Mouse (Mus musculus) embryonic facial prominence, embryonic 13.5 days (tissue): Measurements from ENCODE around the gene Grin3b. TPM values are rescaled to one million over a fixed set of nuclear protein-coding genes. Genes with fewer than 3 reads are reported as not detected.

Source experiments
- ATAC-seq: fragments of 200-750 bp; cut with Nextera tagmentation; 2 replicates; pipeline ENCODE4 v1.8.0; 2017; ENCODE audit warnings: low read depth; ENCODE audit not compliant: insufficient number of reproducible peaks, insufficient read depth, low FRiP score, low TSS enrichment
- H3K27ac ChIP-seq: fragments of 300-500 bp; sonication (generic); 2 replicates; pipeline ENCODE4 v1.5.1; 2015; ENCODE audit warnings: moderate library complexity, mild to moderate bottlenecking, inconsistent platforms
- H3K27me3 ChIP-seq: fragments of 300-500 bp; sonication (generic); 2 replicates; pipeline ENCODE4 v1.6.1; 2015; ENCODE audit warnings: mild to moderate bottlenecking, inconsistent platforms
- H3K36me3 ChIP-seq: fragments of 300-500 bp; sonication (generic); 2 replicates; pipeline ENCODE4 v1.6.1; 2015; ENCODE audit warnings: mild to moderate bottlenecking, inconsistent platforms
- H3K4me1 ChIP-seq: fragments of 300-500 bp; sonication (generic); 2 replicates; pipeline ENCODE4 v1.6.1; 2015; ENCODE audit warnings: inconsistent platforms
- H3K4me2 ChIP-seq: fragments of 300-500 bp; sonication (generic); 2 replicates; pipeline ENCODE4 v1.6.1; 2015; ENCODE audit warnings: moderate library complexity, mild to moderate bottlenecking, inconsistent platforms
- H3K4me3 ChIP-seq: fragments of 300-500 bp; sonication (generic); 2 replicates; pipeline ENCODE4 v1.5.1; 2015; ENCODE audit warnings: mild to moderate bottlenecking, inconsistent platforms
- H3K9ac ChIP-seq: fragments of 300-500 bp; sonication (generic); 2 replicates; pipeline ENCODE4 v1.6.1; 2015; ENCODE audit warnings: mild to moderate bottlenecking, inconsistent platforms
- H3K9me3 ChIP-seq: fragments of 300-500 bp; sonication (generic); 2 replicates; pipeline ENCODE4 v1.6.1; 2016; ENCODE audit warnings: inconsistent platforms
- WGBS: fragments of 180-500 bp; shearing (Covaris S2); methylation state at CpG from one replicate; pipeline ENCODE4 v1.1.7; 2015; ENCODE audit warnings: mixed read lengths; 5-methylcytosine and 5-hydroxymethylcytosine counted together
- polyA plus RNA-seq: library from polyadenylated mRNA; unstranded; fragments of >200 nt; fragmentation: Nextera tagmentation; extraction: Ambion mirVana; gene quantifications from 2 replicates; pipeline ENCODE4 v1.2.1, GENCODE M21; 2015

Gene Grin3b
- polyA plus RNA-seq, 1 experiment from 2014 or later = 0.83 TPM

DNA sequence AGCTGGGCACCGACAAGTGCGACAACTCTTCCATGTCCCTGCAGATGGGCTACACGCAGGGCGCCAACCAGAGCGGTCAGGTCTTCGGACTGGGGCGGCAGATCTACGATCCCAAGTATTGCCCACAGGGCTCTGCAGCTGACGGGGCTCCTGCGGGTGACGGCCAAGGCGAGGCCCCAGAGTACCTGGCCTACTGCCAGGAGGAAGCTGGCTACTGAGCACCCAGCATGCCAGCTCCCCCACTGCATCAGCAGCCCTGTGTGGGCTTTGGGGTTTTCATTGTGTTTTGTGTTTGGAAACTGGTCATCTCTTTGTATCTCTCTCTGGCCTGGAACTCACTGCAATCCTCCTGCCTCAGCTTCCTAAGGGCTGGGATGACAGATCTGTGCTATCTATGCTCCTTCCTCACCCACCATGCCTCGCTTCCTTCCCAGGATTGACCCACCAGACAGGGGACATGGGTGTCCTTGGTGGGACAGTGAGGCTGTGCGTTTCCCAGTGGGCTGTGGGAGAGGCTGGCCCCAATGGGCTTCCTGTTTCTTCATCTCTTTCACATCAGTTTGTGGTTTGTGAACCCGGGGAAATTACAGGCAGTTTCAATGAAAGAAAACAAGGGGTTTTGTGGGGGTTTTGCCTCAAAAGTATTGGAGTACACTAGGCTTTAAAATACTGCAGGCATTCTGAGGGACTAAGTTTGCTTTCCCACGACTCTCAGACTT lies 24.0 kb downstream of the Grin3b start:
- ATAC-seq = no peak

DNA sequence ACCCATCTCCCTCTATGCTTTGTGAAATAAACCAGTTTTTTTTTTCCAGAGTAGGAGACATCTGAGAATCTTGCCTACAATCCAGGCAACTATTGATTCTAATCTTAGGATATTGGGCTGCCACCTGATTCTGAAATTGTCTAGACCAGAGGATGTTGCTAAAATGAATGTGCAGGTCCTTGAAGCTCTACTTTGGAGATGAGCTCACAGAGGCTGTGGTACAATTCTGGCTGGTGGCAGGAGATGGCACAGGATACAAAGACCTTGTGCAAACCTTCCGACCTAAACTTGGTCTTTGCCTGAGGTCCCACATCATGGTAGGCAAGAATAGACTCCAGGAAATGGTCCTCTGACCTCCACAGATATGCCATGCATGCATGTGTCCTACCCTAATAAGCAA lies 25.1 kb downstream of the Grin3b start:
- H3K4me2 ChIP-seq = 0 out of 2 replicates have a peak overlapping the region, but pooled peaks have one; percentile 82
- 0 out of 2 replicates have a peak overlapping the region, but pooled peaks have one; percentile 5 for H3K27ac ChIP-seq
- peaks cover 21% of the 10 kb centered on the region for H3K4me1 ChIP-seq
- H3K27me3 ChIP-seq = peaks cover 18% of the 10 kb centered on the region
- peaks cover 7% of the 10 kb centered on the region; the same call in 1 of the 2 replicates for H3K9me3 ChIP-seq
- no peak for ATAC-seq
- H3K4me3 ChIP-seq = peak overlapping the region; percentile 51; the same call in 1 of the 2 replicates
- H3K9ac ChIP-seq = no peak overlapping the region
- H3K36me3 ChIP-seq = peaks cover 47% of the 10 kb centered on the region
- whole genome bisulfite sequencing = 82% methylated on average over 1 of the region's 1 CpGs

More for the DNA sequence above, 24.0 kb downstream of the Grin3b start:
- Histone ChIP-seq H3K4me2 (no peak overlapping the region), H3K9ac (no peak overlapping the region), H3K4me3 (no peak overlapping the region), H3K4me1 (peaks cover 28% of the 10 kb centered on the region), H3K27ac (peak overlapping the region; percentile 12; the same call in 1 of the 2 replicates), H3K27me3 (peaks cover 18% of the 10 kb centered on the region), H3K36me3 (peaks cover 47% of the 10 kb centered on the region), H3K9me3 (peaks cover 7% of the 10 kb centered on the region; the same call in 1 of the 2 replicates)
- 86% methylated on average over 16 of the region's 16 CpGs for WGBS

DNA sequence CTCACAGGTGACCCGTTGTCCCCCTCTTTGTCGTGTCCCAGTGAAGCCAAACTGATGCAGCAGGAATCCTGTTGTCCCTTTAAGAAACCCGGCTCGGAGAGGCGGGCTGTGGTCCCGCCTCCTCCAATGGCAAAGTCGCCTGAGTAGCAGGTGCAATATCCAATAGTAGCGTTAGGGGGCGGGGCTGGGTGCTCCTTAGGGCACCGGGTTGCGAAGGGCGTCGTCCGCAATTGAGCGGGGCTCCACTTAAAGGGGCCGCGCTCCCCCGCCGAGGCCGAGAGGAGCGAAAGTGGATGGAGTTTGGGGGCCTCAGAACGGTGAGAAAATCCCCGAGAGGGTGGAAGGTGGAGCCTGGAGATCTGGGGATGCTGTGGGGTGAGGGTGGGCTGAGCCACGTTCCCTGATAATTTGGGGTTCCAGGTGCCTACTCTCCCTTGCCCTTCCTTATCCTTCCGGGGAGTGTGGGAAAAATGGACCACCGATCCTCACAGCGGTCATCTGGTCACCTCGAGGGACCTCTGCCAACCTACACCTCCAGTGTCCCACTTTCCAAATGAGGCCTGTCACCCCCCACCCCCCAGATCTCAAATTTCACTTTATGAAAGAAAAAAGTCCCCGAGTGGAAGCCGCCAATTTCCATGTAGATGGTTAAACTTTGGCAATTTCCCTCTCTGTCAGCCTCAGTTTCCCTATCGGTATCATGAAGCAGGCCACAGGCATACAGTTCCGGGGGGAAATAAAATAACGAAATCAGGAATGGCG lies 25.9 kb downstream of the Grin3b start, which contains the start of gene Abca7:
Abca7 (plus strand) TSS at position 223 of the 762 bp plus-strand sequence.
- H3K9me3 ChIP-seq = peaks cover 3% of the 10 kb centered on the region; the same call in 1 of the 2 replicates
- H3K36me3 ChIP-seq = peaks cover 39% of the 10 kb centered on the region
- ATAC-seq = peak; percentile 68; the same call in 1 of the 2 replicates
- peak within 1 kb of the TSS; percentile 82 for H3K4me2 ChIP-seq
- peak within 1 kb of the TSS; percentile 64 for H3K9ac ChIP-seq
- H3K4me3 ChIP-seq = peak within 1 kb of the TSS; percentile 51
- H3K27ac ChIP-seq = peak within 1 kb of the TSS; percentile 66
- peaks cover 16% of the 10 kb centered on the region for H3K4me1 ChIP-seq
- H3K27me3 ChIP-seq = peaks cover 21% of the 10 kb centered on the region
- under 1% methylated on average over 34 of the region's 34 CpGs for WGBS

DNA sequence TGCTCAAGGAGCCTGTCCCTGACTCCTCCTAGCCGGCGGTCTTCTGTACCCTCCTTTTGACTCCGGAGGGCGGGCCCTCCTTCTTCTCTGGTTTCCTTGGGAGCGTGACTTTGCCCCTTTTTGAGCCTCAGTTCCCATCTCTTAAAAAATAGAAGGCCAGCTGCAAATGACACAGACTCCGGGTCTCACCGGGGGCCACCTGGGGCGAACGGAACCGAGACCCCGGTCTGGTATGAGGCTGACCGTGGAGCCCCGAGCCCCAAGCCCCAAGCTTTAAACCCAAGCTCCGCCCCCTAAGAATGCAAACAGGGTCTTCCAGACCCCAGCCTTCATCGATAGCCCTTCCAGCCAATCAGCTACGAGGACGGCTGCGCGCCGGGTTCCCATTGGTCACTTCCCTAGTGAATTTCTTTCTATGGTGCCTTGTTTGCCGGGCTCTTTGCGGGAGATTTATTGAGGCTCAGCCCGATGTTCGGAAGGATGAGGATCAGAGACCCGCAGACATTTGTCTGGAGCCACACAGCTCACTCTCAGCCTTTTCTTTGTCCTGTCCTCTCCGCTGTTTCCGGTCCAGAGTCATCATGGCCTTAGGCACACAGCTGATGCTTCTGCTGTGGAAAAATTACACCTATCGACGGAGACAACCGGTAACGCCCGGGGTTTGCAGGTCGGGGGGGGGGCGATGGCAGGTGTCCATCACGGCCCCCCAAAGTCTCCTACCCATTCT lies 26.7 kb downstream of the Grin3b start:
- Histone ChIP-seq H3K27ac (peak overlapping the region; percentile 66), H3K9me3 (no peaks in the 10 kb centered on the region), H3K9ac (peak overlapping the region; percentile 64), H3K4me1 (peaks cover 16% of the 10 kb centered on the region), H3K36me3 (peaks cover 31% of the 10 kb centered on the region), H3K27me3 (peaks cover 28% of the 10 kb centered on the region), H3K4me2 (peak overlapping the region; percentile 82), H3K4me3 (peak overlapping the region; percentile 51)
- under 1% methylated on average over 35 of the region's 35 CpGs for WGBS
- peak; percentile 45; the same call in 1 of the 2 replicates for ATAC-seq

DNA sequence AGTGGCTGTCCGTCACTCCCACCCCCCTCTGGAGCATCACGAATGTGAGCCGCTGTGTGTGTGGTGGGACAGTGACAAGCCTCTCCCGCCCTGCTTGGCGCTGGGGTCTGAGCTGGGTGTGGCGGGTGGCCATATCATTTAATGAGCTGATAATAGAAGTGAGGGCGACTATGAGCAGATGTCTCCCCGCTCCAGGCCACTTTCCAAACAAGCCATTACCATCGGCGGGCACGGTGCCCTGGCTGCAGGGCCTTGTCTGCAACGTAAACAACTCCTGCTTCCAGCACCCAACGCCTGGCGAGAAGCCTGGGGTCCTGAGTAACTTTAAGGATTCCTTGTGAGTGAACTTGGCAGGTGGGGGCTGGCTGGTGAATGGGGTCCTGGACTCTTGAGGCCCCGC lies 27.3 kb downstream of the Grin3b start:
- no peak for ATAC-seq
- H3K9me3 ChIP-seq = no peaks in the 10 kb centered on the region
- H3K27me3 ChIP-seq = peaks cover 34% of the 10 kb centered on the region
- H3K27ac ChIP-seq = no peak overlapping the region
- H3K4me1 ChIP-seq = peaks cover 20% of the 10 kb centered on the region
- peaks cover 25% of the 10 kb centered on the region for H3K36me3 ChIP-seq
- WGBS = 6% methylated on average over 15 of the region's 15 CpGs
- H3K4me2 ChIP-seq = peak overlapping the region; percentile 82
- peak overlapping the region; percentile 2; the same call in 1 of the 2 replicates for H3K9ac ChIP-seq
- peak overlapping the region; percentile 51 for H3K4me3 ChIP-seq

DNA sequence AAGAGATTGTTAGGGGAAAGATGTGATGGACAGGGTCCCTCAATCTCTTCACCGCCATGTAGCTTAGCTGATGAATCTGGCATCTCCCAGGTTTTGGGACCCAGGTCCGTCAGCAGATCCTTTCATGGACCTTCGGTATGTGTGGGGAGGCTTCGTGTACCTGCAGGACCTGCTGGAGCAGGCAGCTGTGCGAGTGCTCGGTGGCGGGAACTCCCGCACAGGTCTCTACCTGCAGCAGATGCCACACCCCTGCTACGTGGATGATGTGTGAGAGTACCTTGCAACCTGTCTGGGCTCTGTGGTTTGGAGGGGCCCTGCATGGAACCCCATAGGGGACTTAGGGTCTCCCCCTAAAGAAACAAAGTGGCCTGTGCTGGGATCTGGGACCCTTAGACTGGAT lies 31.4 kb downstream of the Grin3b start:
- Histone ChIP-seq H3K9ac (no peak overlapping the region), H3K36me3 (no peaks in the 10 kb centered on the region), H3K27me3 (peaks cover 40% of the 10 kb centered on the region), H3K4me3 (no peak overlapping the region), H3K4me2 (no peak overlapping the region), H3K4me1 (peaks cover 32% of the 10 kb centered on the region), H3K27ac (no peak overlapping the region), H3K9me3 (no peaks in the 10 kb centered on the region)
- ATAC-seq = no peak
- WGBS = 69% methylated on average over 9 of the region's 9 CpGs

DNA sequence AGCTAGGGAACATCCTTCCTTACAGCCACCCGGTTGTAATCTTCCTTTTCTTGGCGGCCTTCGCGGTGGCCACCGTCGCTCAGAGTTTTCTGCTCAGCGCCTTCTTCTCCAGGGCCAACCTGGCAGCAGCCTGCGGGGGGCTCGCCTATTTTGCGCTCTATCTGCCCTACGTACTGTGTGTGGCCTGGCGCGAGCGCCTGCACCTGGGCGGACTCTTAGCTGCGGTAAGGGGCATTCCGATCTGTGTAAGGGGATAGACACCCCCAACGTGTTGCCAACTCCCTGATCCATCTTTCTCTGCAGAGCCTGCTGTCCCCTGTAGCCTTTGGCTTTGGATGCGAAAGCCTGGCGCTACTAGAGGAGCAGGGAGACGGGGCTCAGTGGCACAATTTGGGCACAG lies 32.3 kb downstream of the Grin3b start:
- peak overlapping the region; percentile 14 for H3K4me2 ChIP-seq
- H3K4me3 ChIP-seq = no peak overlapping the region
- 25% methylated on average over 21 of the region's 21 CpGs for WGBS
- H3K4me1 ChIP-seq = peaks cover 28% of the 10 kb centered on the region
- no peaks in the 10 kb centered on the region for H3K36me3 ChIP-seq
- H3K27me3 ChIP-seq = peaks cover 36% of the 10 kb centered on the region
- no peak for ATAC-seq
- 0 out of 2 replicates have a peak overlapping the region, but pooled peaks have one; percentile 16 for H3K27ac ChIP-seq
- peak overlapping the region; percentile 51; the same call in 1 of the 2 replicates for H3K9ac ChIP-seq
- H3K9me3 ChIP-seq = no peaks in the 10 kb centered on the region

DNA sequence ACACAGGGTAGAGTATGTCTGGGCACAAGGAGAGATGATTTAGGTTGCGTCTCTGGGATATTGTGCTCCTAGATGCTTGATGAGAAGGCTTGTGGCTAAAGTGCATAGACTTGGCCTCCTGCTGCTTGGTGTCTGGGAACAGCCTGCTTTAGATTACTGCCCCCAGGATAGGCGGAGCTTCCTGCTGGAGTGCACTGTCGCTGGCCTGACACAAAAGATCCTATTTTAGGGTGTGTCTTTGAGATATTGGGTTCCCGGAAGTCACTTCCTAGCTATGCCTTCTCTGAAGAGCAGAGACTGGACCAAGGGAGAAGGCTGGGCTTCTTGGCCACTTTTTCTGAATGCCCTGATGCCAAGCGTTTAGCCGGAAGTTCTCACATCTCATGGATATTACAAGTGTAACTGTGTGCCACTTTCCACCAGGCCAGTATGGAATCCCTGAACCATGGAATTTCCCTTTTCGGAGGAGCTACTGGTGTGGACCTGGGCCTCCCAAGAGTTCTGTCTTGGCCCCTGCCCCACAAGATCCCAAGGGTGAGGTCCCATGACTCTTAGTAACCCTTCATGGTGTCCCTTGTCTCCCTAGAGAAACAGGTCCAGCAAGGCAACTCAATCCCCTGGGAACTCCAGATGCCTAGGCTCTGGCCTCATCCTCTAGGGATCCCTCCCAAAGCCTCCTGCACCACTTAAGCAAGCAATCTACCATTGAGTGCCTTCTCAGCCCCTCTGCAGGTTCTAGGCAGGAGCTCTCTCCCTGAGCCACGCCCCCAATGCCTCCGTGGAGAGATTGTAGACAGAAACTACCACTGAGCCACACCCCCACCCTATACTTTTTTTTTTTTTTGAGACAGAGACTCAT lies 33.1 kb downstream of the Grin3b start:
- Histone ChIP-seq H3K9ac (peak overlapping the region; percentile 51; the same call in 1 of the 2 replicates), H3K27me3 (peaks cover 28% of the 10 kb centered on the region), H3K4me3 (no peak overlapping the region), H3K36me3 (no peaks in the 10 kb centered on the region; the same call in 1 of the 2 replicates), H3K9me3 (no peaks in the 10 kb centered on the region), H3K4me2 (peak overlapping the region; percentile 14), H3K4me1 (peaks cover 23% of the 10 kb centered on the region), H3K27ac (peak overlapping the region; percentile 14; the same call in 1 of the 2 replicates)
- WGBS = 48% methylated on average over 9 of the region's 9 CpGs
- no peak for ATAC-seq

DNA sequence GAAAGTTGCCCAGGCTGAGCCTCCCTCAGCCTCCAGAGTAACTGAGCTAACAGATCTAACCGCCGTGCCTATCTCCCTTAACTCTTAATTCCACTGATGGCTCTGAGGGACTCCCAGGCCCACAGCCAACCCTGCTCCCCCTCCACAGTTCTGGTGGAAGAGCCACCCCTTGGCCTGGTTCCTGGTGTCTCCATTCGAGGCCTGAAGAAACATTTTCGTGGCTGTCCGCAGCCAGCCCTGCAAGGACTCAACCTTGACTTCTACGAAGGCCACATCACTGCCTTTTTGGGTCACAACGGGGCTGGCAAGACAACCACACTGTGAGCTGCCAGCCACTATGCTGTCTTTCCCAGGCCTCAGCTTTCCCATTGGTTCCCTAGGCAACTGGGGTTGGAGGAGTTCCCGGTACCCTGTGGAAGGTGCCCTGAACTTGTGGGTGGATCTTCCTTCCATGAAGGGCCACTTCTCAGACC lies 33.8 kb downstream of the Grin3b start:
- no peak for ATAC-seq
- Histone ChIP-seq H3K4me3 (no peak overlapping the region), H3K9ac (no peak overlapping the region), H3K27me3 (peaks cover 23% of the 10 kb centered on the region), H3K36me3 (no peaks in the 10 kb centered on the region; the same call in 1 of the 2 replicates), H3K27ac (no peak overlapping the region), H3K9me3 (no peaks in the 10 kb centered on the region), H3K4me1 (peaks cover 23% of the 10 kb centered on the region), H3K4me2 (no peak overlapping the region)
- WGBS = 92% methylated on average over 8 of the region's 8 CpGs

DNA sequence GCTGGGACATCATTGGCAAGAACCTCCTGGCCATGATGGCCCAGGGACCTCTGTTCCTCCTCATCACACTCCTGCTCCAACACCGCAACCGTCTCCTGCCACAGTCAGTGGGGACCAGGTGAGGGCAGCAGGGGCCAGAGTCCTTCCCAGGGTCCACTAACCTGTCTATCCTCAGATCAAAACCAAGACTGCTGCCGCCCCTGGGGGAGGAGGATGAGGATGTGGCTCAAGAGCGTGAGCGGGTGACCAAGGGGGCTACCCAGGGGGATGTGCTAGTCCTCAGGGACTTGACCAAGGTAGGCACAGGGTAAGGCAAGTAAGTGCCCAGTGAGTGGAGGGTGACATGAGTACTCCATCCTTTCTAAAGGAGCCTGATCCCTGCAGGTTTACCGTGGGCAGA lies 41.2 kb downstream of the Grin3b start:
- no peak overlapping the region for H3K27ac ChIP-seq
- H3K4me2 ChIP-seq = no peak overlapping the region
- ATAC-seq = no peak
- no peak overlapping the region for H3K9ac ChIP-seq
- H3K27me3 ChIP-seq = peaks cover 53% of the 10 kb centered on the region
- no peak overlapping the region for H3K4me3 ChIP-seq
- H3K4me1 ChIP-seq = peaks cover 6% of the 10 kb centered on the region; the same call in 1 of the 2 replicates
- peaks cover 20% of the 10 kb centered on the region for H3K36me3 ChIP-seq
- H3K9me3 ChIP-seq = peaks cover 9% of the 10 kb centered on the region
- 88% methylated on average over 6 of the region's 6 CpGs for WGBS
